ENCODE assay signal across 17 mouse cellular contexts in genomic region chr4:23512014-23512413, GRCm38 (mm10).
DNase-seq lines count a peak whose midpoint lies in the region; ATAC-seq and TF ChIP-seq lines count a peak whose summit lies in the region.
"Had no signal": no experiment of that assay in that cellular context is flagged by ENCODE, and none has a peak within 500 bp of the region (broad histone marks: within the 10 kb centered on the region; RNA-seq: fewer than 3 reads in every experiment).

No protein-coding gene starts in this region.

- H3K27ac ChIP-seq in neural tube, embryonic 12.5 days = no peak overlapping the region
- no peak overlapping the region for H3K27ac ChIP-seq in neural tube, embryonic 15.5 days (replicated peaks)
- H3K27ac ChIP-seq in forebrain, embryonic 14.5 days (ENCODE audit: low read depth, low read length) = no peak overlapping the region
- H3K27ac ChIP-seq in hindbrain, postnatal 0 days = no peak overlapping the region
- H3K27ac ChIP-seq: heart, embryonic 13.5 days; kidney, postnatal 0 days; liver, embryonic 14.5 days; macrophage had no signal

- peak; percentile 68 for ATAC-seq in neural tube, embryonic 12.5 days (ENCODE audit: low FRiP score, low read depth)
- ATAC-seq in neural tube, embryonic 15.5 days (ENCODE audit: low FRiP score) = no peak
- ATAC-seq in forebrain, embryonic 14.5 days = peak; percentile 91
- ATAC-seq in hindbrain, postnatal 0 days = no peak

- no peaks in the 10 kb centered on the region for H3K9me3 ChIP-seq in neural tube, embryonic 12.5 days
- H3K9me3 ChIP-seq in neural tube, embryonic 15.5 days (replicated peaks) = no peaks in the 10 kb centered on the region
- H3K9me3 ChIP-seq in forebrain, embryonic 14.5 days (replicated peaks; ENCODE audit: control insufficient read depth, low read length) = no peaks in the 10 kb centered on the region
- no peaks in the 10 kb centered on the region for H3K9me3 ChIP-seq in hindbrain, postnatal 0 days (ENCODE audit: low read length)
- H3K9me3 ChIP-seq: heart, embryonic 13.5 days had no signal

- peak; percentile 91 for DNase-seq in forebrain, embryonic 14.5 days (ENCODE audit: low spot score)
- DNase-seq in hindbrain, postnatal 0 days (ENCODE audit: low spot score) = peak; percentile 2
- DNase-seq in heart, adult 8-10 months (ENCODE audit: low spot score) = no peak
- no peak for DNase-seq in heart, postnatal 4 days
- DNase-seq in spleen, postnatal 14 days (ENCODE audit: low spot score in 2 of 2) = no peak
- DNase-seq: adrenal gland, postnatal 10 days; gastrocnemius, postnatal 36 days; left cerebral cortex, postnatal 4 days; thymus, postnatal 14 days had no signal

- H3K27me3 ChIP-seq in neural tube, embryonic 12.5 days (replicated peaks) = no peaks in the 10 kb centered on the region
- H3K27me3 ChIP-seq in neural tube, embryonic 15.5 days (replicated peaks) = no peaks in the 10 kb centered on the region
- H3K27me3 ChIP-seq in forebrain, embryonic 14.5 days (replicated peaks; ENCODE audit: control insufficient read depth, insufficient read depth, low read length) = no peaks in the 10 kb centered on the region
- no peaks in the 10 kb centered on the region for H3K27me3 ChIP-seq in hindbrain, postnatal 0 days (ENCODE audit: insufficient read depth, low read length)
- H3K27me3 ChIP-seq: heart, embryonic 13.5 days had no signal

- 0 out of 2 replicates have a peak, but pooled peaks cover 8% of the 10 kb centered on the region for H3K4me1 ChIP-seq in neural tube, embryonic 12.5 days
- H3K4me1 ChIP-seq in neural tube, embryonic 15.5 days = peaks cover 4% of the 10 kb centered on the region; the same call in 1 of the 2 replicates
- H3K4me1 ChIP-seq in forebrain, embryonic 14.5 days (ENCODE audit: control insufficient read depth, insufficient read depth, low read length) = peaks cover 9% of the 10 kb centered on the region; the same call in 1 of the 2 replicates
- H3K4me1 ChIP-seq in hindbrain, postnatal 0 days (ENCODE audit: insufficient read depth, low read length) = no peaks in the 10 kb centered on the region; the same call in 1 of the 2 replicates
- H3K4me1 ChIP-seq: heart, embryonic 13.5 days had no signal

- no peak overlapping the region for H3K4me3 ChIP-seq in neural tube, embryonic 12.5 days
- no peak overlapping the region for H3K4me3 ChIP-seq in neural tube, embryonic 15.5 days (replicated peaks)
- no peak overlapping the region for H3K4me3 ChIP-seq in forebrain, embryonic 14.5 days (ENCODE audit: low read depth, low read length)
- H3K4me3 ChIP-seq in hindbrain, postnatal 0 days (ENCODE audit: low read length) = no peak overlapping the region
- H3K4me3 ChIP-seq: erythroblast, embryonic 14.5 days; heart, embryonic 13.5 days; myocyte had no signal

- WGBS in neural tube, embryonic 12.5 days = 24% methylated on average over 4 of the region's 4 CpGs
- WGBS in neural tube, embryonic 15.5 days = 17% methylated on average over 4 of the region's 4 CpGs
- 4% methylated on average over 4 of the region's 4 CpGs for WGBS in forebrain, embryonic 14.5 days
- WGBS in hindbrain, postnatal 0 days = 18% methylated on average over 4 of the region's 4 CpGs

- no peak overlapping the region for H3K9ac ChIP-seq in neural tube, embryonic 12.5 days
- no peak overlapping the region for H3K9ac ChIP-seq in neural tube, embryonic 15.5 days (replicated peaks)
- H3K9ac ChIP-seq in forebrain, embryonic 14.5 days (ENCODE audit: low read length) = no peak overlapping the region
- no peak overlapping the region for H3K9ac ChIP-seq in hindbrain, postnatal 0 days (replicated peaks; ENCODE audit: low read length)
- H3K9ac ChIP-seq: heart, embryonic 13.5 days; liver, embryonic 14.5 days had no signal

- no peak for TF ChIP-seq CTCF in hindbrain, postnatal 0 days (IDR thresholded peaks at IDR 0.05; ENCODE audit: low read depth)

- no peaks in the 10 kb centered on the region for H3K36me3 ChIP-seq in neural tube, embryonic 12.5 days
- H3K36me3 ChIP-seq in neural tube, embryonic 15.5 days = no peaks in the 10 kb centered on the region
- H3K36me3 ChIP-seq in forebrain, embryonic 14.5 days (ENCODE audit: control insufficient read depth, insufficient read depth, low read length) = no peaks in the 10 kb centered on the region
- H3K36me3 ChIP-seq in hindbrain, postnatal 0 days (ENCODE audit: insufficient read depth, low read length) = no peaks in the 10 kb centered on the region
- H3K36me3 ChIP-seq: heart, embryonic 13.5 days had no signal

- no peak overlapping the region for H3K4me2 ChIP-seq in neural tube, embryonic 12.5 days (replicated peaks)
- no peak overlapping the region for H3K4me2 ChIP-seq in neural tube, embryonic 15.5 days
- H3K4me2 ChIP-seq in forebrain, embryonic 14.5 days (ENCODE audit: low read length) = no peak overlapping the region
- no peak overlapping the region for H3K4me2 ChIP-seq in hindbrain, postnatal 0 days (ENCODE audit: low read depth, low read length)
- H3K4me2 ChIP-seq: heart, embryonic 13.5 days had no signal

Comparison
In these comparisons a context has a peak if more than half of its experiments do, and no peak if none do; other contexts are left out.
1. ATAC-seq: peak in neural tube, embryonic 12.5 days (single experiment) and forebrain, embryonic 14.5 days (single experiment); none in neural tube, embryonic 15.5 days (single experiment) and hindbrain, postnatal 0 days (single experiment).
2. DNase-seq: peak in forebrain, embryonic 14.5 days (single experiment) and hindbrain, postnatal 0 days (single experiment); none in heart, adult 8-10 months (single experiment), heart, postnatal 4 days (single experiment) and spleen, postnatal 14 days (0 of 2).